Mouse (Mus musculus): Measurements from ENCODE around the gene Rapgef5. TPM values are rescaled to one million over a fixed set of nuclear protein-coding genes. Genes with fewer than 3 reads are reported as not detected.

Gene Rapgef5
- polyA plus RNA-seq, 1 experiment from 2014 or later: 52.1 TPM

- 44% methylated on average over 2 of the region's 2 CpGs for WGBS
- no peaks in the 10 kb centered on the region for H3K27me3 ChIP-seq (replicated peaks; ENCODE audit: insufficient read depth, low read length)
- no peak overlapping the region for H3K4me3 ChIP-seq (ENCODE audit: low read depth, low read length)
- no peak overlapping the region for H3K4me2 ChIP-seq (replicated peaks; ENCODE audit: low read depth, low read length)
- ATAC-seq (0 out of 2 replicates have a peak, but pooled peaks have one; percentile 25), DNase-seq (ENCODE audit: low spot score) (no peak)
- TF ChIP-seq EP300 (IDR thresholded peaks at IDR 0.05) (no peak), CTCF (IDR thresholded peaks at IDR 0.05) (no peak)
- no peaks in the 10 kb centered on the region for H3K4me1 ChIP-seq (ENCODE audit: insufficient read depth, low read depth, low read length)
- H3K9me3 ChIP-seq (ENCODE audit: low read length): no peaks in the 10 kb centered on the region
- no peak overlapping the region for H3K27ac ChIP-seq (ENCODE audit: low read length)
- H3K36me3 ChIP-seq (ENCODE audit: insufficient read depth, low read length): no peaks in the 10 kb centered on the region
- H3K9ac ChIP-seq (replicated peaks; ENCODE audit: low read depth): no peak overlapping the region
Observed at GRCm38 (mm10) chr12:117770211-117770610, 253.9 kb downstream of the Rapgef5 start.

- 94% methylated on average over 4 of the region's 4 CpGs for WGBS
- ATAC-seq (no peak), DNase-seq (ENCODE audit: low spot score) (no peak)
- H3K27me3 ChIP-seq (replicated peaks; ENCODE audit: insufficient read depth, low read length): no peaks in the 10 kb centered on the region
- no peak overlapping the region for H3K27ac ChIP-seq (ENCODE audit: low read length)
- H3K9ac ChIP-seq (replicated peaks; ENCODE audit: low read depth): no peak overlapping the region
- H3K9me3 ChIP-seq (ENCODE audit: low read length): no peaks in the 10 kb centered on the region
- H3K4me2 ChIP-seq (replicated peaks; ENCODE audit: low read depth, low read length): no peak overlapping the region
- H3K4me1 ChIP-seq (ENCODE audit: insufficient read depth, low read depth, low read length): no peaks in the 10 kb centered on the region
- no peaks in the 10 kb centered on the region for H3K36me3 ChIP-seq (ENCODE audit: insufficient read depth, low read length)
- H3K4me3 ChIP-seq (ENCODE audit: low read depth, low read length): no peak overlapping the region
- TF ChIP-seq CTCF (IDR thresholded peaks at IDR 0.05) (no peak), EP300 (IDR thresholded peaks at IDR 0.05) (no peak)
Observed at GRCm38 (mm10) chr12:117771156-117771555, 254.9 kb downstream of the Rapgef5 start.

- TF ChIP-seq EP300 (IDR thresholded peaks at IDR 0.05) (no peak), CTCF (IDR thresholded peaks at IDR 0.05) (peak; percentile 82)
- H3K36me3 ChIP-seq (ENCODE audit: insufficient read depth, low read length): no peaks in the 10 kb centered on the region
- H3K4me3 ChIP-seq (ENCODE audit: low read depth, low read length): no peak overlapping the region
- H3K27ac ChIP-seq (ENCODE audit: low read length): no peak overlapping the region
- peak; percentile 54 for ATAC-seq
- WGBS: 2% methylated on average over 2 of the region's 2 CpGs
- H3K9ac ChIP-seq (replicated peaks; ENCODE audit: low read depth): no peak overlapping the region
- peak; percentile 54 for DNase-seq (ENCODE audit: low spot score)
- no peaks in the 10 kb centered on the region for H3K27me3 ChIP-seq (replicated peaks; ENCODE audit: insufficient read depth, low read length)
- H3K4me1 ChIP-seq (ENCODE audit: insufficient read depth, low read depth, low read length): no peaks in the 10 kb centered on the region
- no peaks in the 10 kb centered on the region for H3K9me3 ChIP-seq (ENCODE audit: low read length)
- H3K4me2 ChIP-seq (replicated peaks; ENCODE audit: low read depth, low read length): no peak overlapping the region
Observed at GRCm38 (mm10) chr12:117772638-117773037, 256.4 kb downstream of the Rapgef5 start.

DNA sequence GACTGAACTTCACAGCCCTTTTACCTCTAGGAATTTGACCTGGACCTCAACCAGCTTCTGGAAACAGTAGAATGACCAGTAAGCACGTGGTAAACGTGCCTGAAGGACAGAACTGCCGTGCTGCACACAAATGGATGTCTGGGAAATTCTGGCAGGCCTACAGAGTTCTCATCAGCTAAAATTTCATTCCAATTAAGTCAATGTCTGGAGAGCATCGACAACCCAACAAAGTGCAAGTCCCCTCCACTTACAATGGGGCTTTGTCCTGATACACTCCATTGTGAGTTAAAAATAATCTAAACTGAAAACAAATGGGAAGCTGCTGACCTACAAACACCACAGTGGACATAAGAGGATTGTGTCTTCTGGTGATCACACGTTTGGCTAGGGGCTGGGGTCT is 260.6 kb downstream of the Rapgef5 start:
- H3K27ac ChIP-seq (ENCODE audit: low read length): no peak overlapping the region

GRCm38 (mm10) chr12:117781360-117781759 is 265.1 kb downstream of the Rapgef5 start:
- no peak overlapping the region for H3K4me3 ChIP-seq (ENCODE audit: low read depth, low read length)
- 23% methylated on average over 2 of the region's 2 CpGs for WGBS
- no peak for DNase-seq (ENCODE audit: low spot score)
- no peaks in the 10 kb centered on the region for H3K4me1 ChIP-seq (ENCODE audit: insufficient read depth, low read depth, low read length)
- H3K9me3 ChIP-seq (ENCODE audit: low read length): no peaks in the 10 kb centered on the region
- H3K4me2 ChIP-seq (replicated peaks; ENCODE audit: low read depth, low read length): no peak overlapping the region
- H3K27me3 ChIP-seq (replicated peaks; ENCODE audit: insufficient read depth, low read length): no peaks in the 10 kb centered on the region
- H3K9ac ChIP-seq (replicated peaks; ENCODE audit: low read depth): no peak overlapping the region
- no peak for ATAC-seq
- no peaks in the 10 kb centered on the region for H3K36me3 ChIP-seq (ENCODE audit: insufficient read depth, low read length)
- no peak overlapping the region for H3K27ac ChIP-seq (ENCODE audit: low read length)
- TF ChIP-seq EP300 (IDR thresholded peaks at IDR 0.05) (no peak), CTCF (IDR thresholded peaks at IDR 0.05) (no peak)

More for the DNA sequence above, 260.6 kb downstream of the Rapgef5 start:
- ATAC-seq (no peak), DNase-seq (ENCODE audit: low spot score) (no peak)
- TF ChIP-seq CTCF (IDR thresholded peaks at IDR 0.05) (no peak), EP300 (IDR thresholded peaks at IDR 0.05) (no peak)
- H3K9me3 ChIP-seq (ENCODE audit: low read length): no peaks in the 10 kb centered on the region
- no peak overlapping the region for H3K4me3 ChIP-seq (ENCODE audit: low read depth, low read length)
- H3K4me1 ChIP-seq (ENCODE audit: insufficient read depth, low read depth, low read length): no peaks in the 10 kb centered on the region
- no peaks in the 10 kb centered on the region for H3K36me3 ChIP-seq (ENCODE audit: insufficient read depth, low read length)
- WGBS: 45% methylated on average over 5 of the region's 5 CpGs
- no peak overlapping the region for H3K4me2 ChIP-seq (replicated peaks; ENCODE audit: low read depth, low read length)
- no peak overlapping the region for H3K9ac ChIP-seq (replicated peaks; ENCODE audit: low read depth)
- H3K27me3 ChIP-seq (replicated peaks; ENCODE audit: insufficient read depth, low read length): no peaks in the 10 kb centered on the region

GRCm38 (mm10) chr12:117783426-117783825 is 267.1 kb downstream of the Rapgef5 start:
- no peaks in the 10 kb centered on the region for H3K9me3 ChIP-seq (ENCODE audit: low read length)
- H3K4me2 ChIP-seq (replicated peaks; ENCODE audit: low read depth, low read length): no peak overlapping the region
- WGBS: 44% methylated on average over 1 of the region's 1 CpGs
- no peaks in the 10 kb centered on the region for H3K36me3 ChIP-seq (ENCODE audit: insufficient read depth, low read length)
- H3K9ac ChIP-seq (replicated peaks; ENCODE audit: low read depth): no peak overlapping the region
- ATAC-seq (no peak), DNase-seq (ENCODE audit: low spot score) (no peak)
- TF ChIP-seq EP300 (IDR thresholded peaks at IDR 0.05): no peak
- TF ChIP-seq CTCF (IDR thresholded peaks at IDR 0.05): no peak
- no peaks in the 10 kb centered on the region for H3K4me1 ChIP-seq (ENCODE audit: insufficient read depth, low read depth, low read length)
- H3K27ac ChIP-seq (ENCODE audit: low read length): no peak overlapping the region
- no peaks in the 10 kb centered on the region for H3K27me3 ChIP-seq (replicated peaks; ENCODE audit: insufficient read depth, low read length)
- no peak overlapping the region for H3K4me3 ChIP-seq (ENCODE audit: low read depth, low read length)

DNA sequence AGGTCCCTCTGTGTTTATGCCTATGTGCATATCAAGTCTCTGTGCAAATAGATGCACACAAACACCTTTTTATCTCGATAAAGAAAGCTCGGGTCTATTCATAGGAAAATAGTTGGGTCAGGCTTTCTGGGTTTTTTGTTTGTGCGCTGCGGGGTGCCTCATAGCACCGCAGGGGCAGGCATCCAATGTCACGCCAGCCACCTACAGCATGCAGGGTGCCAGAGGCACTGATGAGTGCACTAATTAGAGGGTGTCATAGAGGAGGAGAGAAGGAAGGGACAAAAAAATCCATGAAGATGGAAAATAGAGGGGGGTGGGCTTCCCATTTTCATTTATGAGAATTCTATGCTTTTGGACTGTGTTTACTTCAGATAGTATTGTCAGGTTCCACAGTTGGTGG is 270.3 kb downstream of the Rapgef5 start:
- H3K4me2 ChIP-seq (replicated peaks; ENCODE audit: low read depth, low read length): no peak overlapping the region
- no peaks in the 10 kb centered on the region for H3K9me3 ChIP-seq (ENCODE audit: low read length)
- no peak overlapping the region for H3K27ac ChIP-seq (ENCODE audit: low read length)
- ATAC-seq (no peak), DNase-seq (ENCODE audit: low spot score) (no peak)
- no peaks in the 10 kb centered on the region for H3K4me1 ChIP-seq (ENCODE audit: insufficient read depth, low read depth, low read length)
- H3K4me3 ChIP-seq (ENCODE audit: low read depth, low read length): no peak overlapping the region
- TF ChIP-seq EP300 (IDR thresholded peaks at IDR 0.05) (no peak), CTCF (IDR thresholded peaks at IDR 0.05) (no peak)
- H3K36me3 ChIP-seq (ENCODE audit: insufficient read depth, low read length): no peaks in the 10 kb centered on the region
- 52% methylated on average over 6 of the region's 6 CpGs for WGBS
- no peaks in the 10 kb centered on the region for H3K27me3 ChIP-seq (replicated peaks; ENCODE audit: insufficient read depth, low read length)
- H3K9ac ChIP-seq (replicated peaks; ENCODE audit: low read depth): no peak overlapping the region

Measured in lung, postnatal 0 days (tissue).